Mouse (Mus musculus) heart, postnatal 0 days (tissue): ENCODE results near the gene Spred2.

ENCODE experiments used
- CTCF ChIP-seq: IDR thresholded peaks from 2 replicates; pipeline ENCODE4 v1.5.1; 2016; ENCODE audit warnings: antibody characterized with exemption, control low read depth, low read depth
- EP300 ChIP-seq: IDR thresholded peaks from 2 replicates; pipeline ENCODE4 v1.6.1; 2016; ENCODE audit warnings: antibody characterized with exemption, low read depth

GRCm38 (mm10) chr11:19965664-19966063 lies 41.5 kb downstream of the Spred2 start:
- TF ChIP-seq CTCF (no peak), EP300 (no peak)
